Mouse (Mus musculus) forebrain, embryonic 12.5 days (tissue): ENCODE measurements around the gene Mvb12b. TPM values are rescaled to one million over a fixed set of nuclear protein-coding genes. Genes with fewer than 3 reads are reported as not detected.

Experiments
- ATAC-seq: fragments of 200-750 bp; cut with Nextera tagmentation; 2 replicates; pipeline ENCODE4 v1.8.0; 2017; ENCODE audit warnings: moderate TSS enrichment; ENCODE audit not compliant: low FRiP score
- H3K27ac ChIP-seq: fragments of 300-500 bp; sonication (generic); 2 replicates; pipeline ENCODE4 v1.5.1; 2016; ENCODE audit warnings: mild to moderate bottlenecking
- H3K27me3 ChIP-seq: fragments of 300-500 bp; sonication (generic); 2 replicates; pipeline ENCODE4 v1.6.1; 2016; ENCODE audit warnings: mild to moderate bottlenecking
- H3K36me3 ChIP-seq: fragments of 300-500 bp; sonication (generic); replicated peaks from 2 replicates; pipeline ENCODE4 v1.6.1; 2016; ENCODE audit warnings: mild to moderate bottlenecking
- H3K4me1 ChIP-seq: fragments of 300-500 bp; sonication (generic); 2 replicates; pipeline ENCODE4 v1.6.1; 2016
- H3K4me2 ChIP-seq: fragments of 300-500 bp; sonication (generic); 2 replicates; pipeline ENCODE4 v1.6.1; 2016; ENCODE audit warnings: mild to moderate bottlenecking, moderate library complexity
- H3K4me3 ChIP-seq: fragments of 300-500 bp; sonication (generic); replicated peaks from 2 replicates; pipeline ENCODE4 v1.5.1; 2016; ENCODE audit warnings: mild to moderate bottlenecking
- H3K9ac ChIP-seq: fragments of 300-500 bp; sonication (generic); 2 replicates; pipeline ENCODE4 v1.6.1; 2016; ENCODE audit warnings: mild to moderate bottlenecking
- H3K9me3 ChIP-seq: fragments of 300-500 bp; sonication (generic); 2 replicates; pipeline ENCODE4 v1.6.1; 2016
- WGBS: fragments of 180-500 bp; shearing (Covaris S2); methylation state at CpG from one replicate; pipeline ENCODE4 v1.1.7; 2016; 5-methylcytosine and 5-hydroxymethylcytosine counted together
- polyA plus RNA-seq: library from polyadenylated mRNA; unstranded; fragments of >200 nt; fragmentation: Nextera tagmentation; extraction: Ambion mirVana; gene quantifications from 2 replicates; pipeline ENCODE4 v1.2.1, GENCODE M21; 2016

Mvb12b gene
- polyA plus RNA-seq, 1 experiment from 2014 or later: 51.5 TPM

DNA sequence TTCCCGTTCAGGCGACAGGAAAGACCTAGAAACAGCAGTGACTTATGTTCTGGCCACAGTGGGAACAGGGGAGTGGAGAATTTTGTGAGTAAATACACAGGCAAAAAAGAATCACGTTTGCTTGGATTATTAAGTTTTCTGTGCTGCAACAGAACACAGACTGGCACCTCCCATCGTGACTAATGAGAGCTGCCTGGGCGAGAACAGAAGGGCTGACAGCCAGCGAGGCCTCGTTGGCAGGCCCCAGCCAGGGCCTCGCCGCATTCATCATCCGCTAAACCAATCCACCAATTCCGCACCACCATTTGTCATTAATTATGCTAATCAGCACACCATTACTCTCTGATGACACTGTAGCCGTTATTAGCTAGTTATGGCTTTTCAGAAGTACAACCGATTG is 102.2 kb downstream of the Mvb12b start:
- peaks cover 75% of the 10 kb centered on the region for H3K4me1 ChIP-seq
- no peaks in the 10 kb centered on the region for H3K9me3 ChIP-seq
- no peak overlapping the region for H3K9ac ChIP-seq
- peak overlapping the region; percentile 93 for H3K27ac ChIP-seq
- ATAC-seq: peak; percentile 81
- no peak overlapping the region for H3K4me3 ChIP-seq
- WGBS: 18% methylated on average over 13 of the region's 13 CpGs
- peaks cover 19% of the 10 kb centered on the region for H3K27me3 ChIP-seq
- peak overlapping the region; percentile 19; the same call in 1 of the 2 replicates for H3K4me2 ChIP-seq
- 0 out of 2 replicates have a peak, but pooled peaks cover 4% of the 10 kb centered on the region for H3K36me3 ChIP-seq

GRCm38 (mm10) chr2:33784721-33785120 is 103.0 kb downstream of the Mvb12b start:
- Histone ChIP-seq H3K4me1 (peaks cover 67% of the 10 kb centered on the region), H3K4me2 (no peak overlapping the region), H3K9ac (no peak overlapping the region), H3K27ac (peak overlapping the region; percentile 37), H3K9me3 (no peaks in the 10 kb centered on the region), H3K27me3 (peaks cover 18% of the 10 kb centered on the region), H3K4me3 (no peak overlapping the region), H3K36me3 (peaks cover 5% of the 10 kb centered on the region)
- no peak for ATAC-seq
- WGBS: 38% methylated on average over 1 of the region's 1 CpGs

GRCm38 (mm10) chr2:33783419-33783818 is 104.3 kb downstream of the Mvb12b start:
- no peak overlapping the region for H3K4me3 ChIP-seq
- H3K9me3 ChIP-seq: peaks cover 8% of the 10 kb centered on the region
- no peak overlapping the region for H3K4me2 ChIP-seq
- H3K9ac ChIP-seq: no peak overlapping the region
- H3K27ac ChIP-seq: peak overlapping the region; percentile 37; the same call in 1 of the 2 replicates
- peaks cover 57% of the 10 kb centered on the region for H3K4me1 ChIP-seq
- peaks cover 18% of the 10 kb centered on the region for H3K36me3 ChIP-seq
- H3K27me3 ChIP-seq: peaks cover 18% of the 10 kb centered on the region
- WGBS: 82% methylated on average over 7 of the region's 7 CpGs
- no peak for ATAC-seq

GRCm38 (mm10) chr2:33781655-33782400 is 105.9 kb downstream of the Mvb12b start:
- 50% methylated on average over 11 of the region's 11 CpGs for WGBS
- Histone ChIP-seq H3K4me3 (no peak overlapping the region), H3K4me1 (peaks cover 44% of the 10 kb centered on the region), H3K36me3 (peaks cover 34% of the 10 kb centered on the region), H3K9ac (no peak overlapping the region), H3K4me2 (no peak overlapping the region), H3K9me3 (peaks cover 20% of the 10 kb centered on the region), H3K27ac (peak overlapping the region; percentile 50), H3K27me3 (peaks cover 9% of the 10 kb centered on the region; the same call in 1 of the 2 replicates)
- ATAC-seq: no peak

- Histone ChIP-seq H3K27me3 (0 out of 2 replicates have a peak, but pooled peaks cover 3% of the 10 kb centered on the region), H3K9me3 (peaks cover 20% of the 10 kb centered on the region), H3K27ac (no peak overlapping the region), H3K9ac (no peak overlapping the region), H3K4me2 (no peak overlapping the region), H3K4me3 (no peak overlapping the region), H3K4me1 (peaks cover 28% of the 10 kb centered on the region), H3K36me3 (peaks cover 35% of the 10 kb centered on the region)
- no peak for ATAC-seq
- WGBS: 94% methylated on average over 4 of the region's 4 CpGs
Observed at GRCm38 (mm10) chr2:33778466-33778865, 109.3 kb downstream of the Mvb12b start.

DNA sequence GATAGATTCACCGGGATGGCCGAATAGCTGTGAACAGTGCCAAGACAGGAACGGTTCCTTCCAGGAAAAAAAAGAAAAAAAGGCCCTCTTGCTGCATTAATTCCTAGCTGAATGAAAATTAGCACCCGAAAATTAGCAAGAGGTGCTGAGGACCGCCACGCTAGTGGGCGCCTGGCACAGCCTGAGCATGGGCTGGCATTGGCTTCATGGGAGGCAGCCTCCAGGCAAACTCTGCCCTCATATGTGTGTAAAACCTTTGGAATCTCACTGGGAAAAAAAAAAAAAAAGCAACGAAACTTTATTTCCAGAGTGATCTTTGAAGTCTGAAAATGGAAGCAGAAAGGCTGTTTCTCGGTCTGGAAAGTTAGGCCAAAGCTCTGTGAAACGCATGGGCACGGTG is 110.7 kb downstream of the Mvb12b start:
- Histone ChIP-seq H3K9ac (no peak overlapping the region), H3K4me1 (peaks cover 35% of the 10 kb centered on the region), H3K4me2 (no peak overlapping the region), H3K27me3 (no peaks in the 10 kb centered on the region), H3K36me3 (peaks cover 31% of the 10 kb centered on the region), H3K9me3 (peaks cover 20% of the 10 kb centered on the region), H3K4me3 (no peak overlapping the region), H3K27ac (no peak overlapping the region)
- ATAC-seq: no peak
- WGBS: 97% methylated on average over 11 of the region's 11 CpGs

DNA sequence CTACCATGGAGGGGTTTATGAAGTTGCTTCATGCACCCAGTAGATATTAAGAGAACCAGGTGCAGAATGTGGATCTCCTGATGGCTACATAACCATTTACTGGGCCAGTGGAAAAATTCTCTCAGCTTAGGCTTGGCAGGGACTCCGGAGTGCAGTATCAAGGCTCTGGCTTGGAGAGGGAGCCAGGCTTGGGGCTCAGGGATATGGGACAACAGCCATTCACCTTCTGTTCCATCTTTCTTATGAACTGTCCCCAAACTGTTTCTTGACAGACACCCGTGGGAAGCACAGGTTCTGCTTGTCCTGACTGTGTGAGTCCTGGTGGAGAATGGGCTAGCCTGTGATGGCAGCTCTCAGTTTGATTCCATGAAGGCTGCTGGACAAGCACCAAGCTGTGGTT is 112.9 kb downstream of the Mvb12b start:
- Histone ChIP-seq H3K9me3 (peaks cover 20% of the 10 kb centered on the region), H3K27ac (no peak overlapping the region; the same call in 1 of the 2 replicates), H3K4me1 (peaks cover 35% of the 10 kb centered on the region), H3K36me3 (peaks cover 31% of the 10 kb centered on the region), H3K9ac (no peak overlapping the region), H3K4me2 (no peak overlapping the region), H3K27me3 (no peaks in the 10 kb centered on the region), H3K4me3 (no peak overlapping the region)
- ATAC-seq: no peak
- WGBS: 87% methylated on average over 2 of the region's 2 CpGs

DNA sequence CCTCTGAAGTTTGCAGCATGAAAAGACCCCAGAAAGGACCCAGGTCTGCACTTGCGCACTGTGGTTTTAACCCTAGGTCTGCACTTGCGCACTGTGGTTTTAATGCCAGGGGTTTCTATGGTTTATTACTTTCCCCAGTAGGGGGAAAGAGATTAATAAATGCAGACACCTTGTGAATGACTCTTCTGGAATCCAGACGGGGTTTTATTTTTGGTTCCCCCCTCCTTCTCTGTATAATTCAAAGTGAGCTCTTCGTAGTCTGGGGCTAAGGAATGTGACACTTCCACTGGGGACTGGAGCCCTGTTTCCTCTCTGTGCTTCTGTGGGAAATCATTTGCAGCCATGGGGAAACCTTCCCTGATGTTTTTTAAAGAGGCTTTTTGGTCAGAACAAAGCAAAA is 113.6 kb downstream of the Mvb12b start:
- peaks cover 35% of the 10 kb centered on the region for H3K4me1 ChIP-seq
- H3K9me3 ChIP-seq: peaks cover 19% of the 10 kb centered on the region
- ATAC-seq: no peak
- no peaks in the 10 kb centered on the region for H3K27me3 ChIP-seq
- 67% methylated on average over 4 of the region's 4 CpGs for WGBS
- no peak overlapping the region for H3K4me3 ChIP-seq
- H3K4me2 ChIP-seq: no peak overlapping the region
- H3K9ac ChIP-seq: no peak overlapping the region
- peaks cover 24% of the 10 kb centered on the region for H3K36me3 ChIP-seq
- H3K27ac ChIP-seq: peak overlapping the region; percentile 32; the same call in 1 of the 2 replicates

GRCm38 (mm10) chr2:33772439-33772838 is 115.3 kb downstream of the Mvb12b start:
- no peak overlapping the region for H3K9ac ChIP-seq
- 64% methylated on average over 9 of the region's 9 CpGs for WGBS
- ATAC-seq: 0 out of 2 replicates have a peak, but pooled peaks have one; percentile 40

DNA sequence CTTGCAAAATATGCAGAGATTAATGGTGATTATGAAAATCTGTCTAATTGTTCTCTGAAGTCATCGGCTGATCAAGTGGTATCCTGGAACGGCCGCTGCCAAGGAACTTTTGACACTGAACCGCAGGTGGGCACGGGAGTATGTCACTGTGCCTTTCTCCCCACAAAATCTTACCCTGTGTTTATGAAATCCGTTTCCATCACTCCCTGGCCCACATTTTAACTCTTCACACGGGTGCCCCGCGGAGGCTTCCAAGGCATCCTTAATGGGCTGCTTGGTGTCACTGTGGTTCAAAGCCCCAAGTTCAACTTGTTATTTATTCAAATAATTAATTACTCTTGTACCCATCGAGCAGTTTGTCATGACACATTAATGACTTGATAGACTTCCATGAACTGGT is 116.4 kb downstream of the Mvb12b start:
- no peak overlapping the region for H3K27ac ChIP-seq
- H3K9me3 ChIP-seq: no peaks in the 10 kb centered on the region
- no peaks in the 10 kb centered on the region for H3K27me3 ChIP-seq
- ATAC-seq: no peak
- H3K4me1 ChIP-seq: peaks cover 35% of the 10 kb centered on the region
- H3K4me2 ChIP-seq: no peak overlapping the region
- no peak overlapping the region for H3K4me3 ChIP-seq
- no peaks in the 10 kb centered on the region for H3K36me3 ChIP-seq
- H3K9ac ChIP-seq: no peak overlapping the region
- WGBS: 56% methylated on average over 10 of the region's 10 CpGs

More at GRCm38 (mm10) chr2:33772439-33772838, 115.3 kb downstream of the Mvb12b start:
- Histone ChIP-seq H3K4me3 (no peak overlapping the region), H3K4me1 (peaks cover 35% of the 10 kb centered on the region), H3K27me3 (no peaks in the 10 kb centered on the region), H3K36me3 (peaks cover 7% of the 10 kb centered on the region), H3K4me2 (no peak overlapping the region), H3K9me3 (peaks cover 2% of the 10 kb centered on the region), H3K27ac (peak overlapping the region; percentile 69)

GRCm38 (mm10) chr2:33770526-33771130 is 117.1 kb downstream of the Mvb12b start:
- Histone ChIP-seq H3K36me3 (no peaks in the 10 kb centered on the region), H3K27me3 (no peaks in the 10 kb centered on the region), H3K27ac (no peak overlapping the region), H3K4me1 (peaks cover 35% of the 10 kb centered on the region), H3K9me3 (no peaks in the 10 kb centered on the region), H3K4me2 (no peak overlapping the region), H3K9ac (no peak overlapping the region), H3K4me3 (no peak overlapping the region)
- no peak for ATAC-seq
- WGBS: 90% methylated on average over 4 of the region's 4 CpGs

DNA sequence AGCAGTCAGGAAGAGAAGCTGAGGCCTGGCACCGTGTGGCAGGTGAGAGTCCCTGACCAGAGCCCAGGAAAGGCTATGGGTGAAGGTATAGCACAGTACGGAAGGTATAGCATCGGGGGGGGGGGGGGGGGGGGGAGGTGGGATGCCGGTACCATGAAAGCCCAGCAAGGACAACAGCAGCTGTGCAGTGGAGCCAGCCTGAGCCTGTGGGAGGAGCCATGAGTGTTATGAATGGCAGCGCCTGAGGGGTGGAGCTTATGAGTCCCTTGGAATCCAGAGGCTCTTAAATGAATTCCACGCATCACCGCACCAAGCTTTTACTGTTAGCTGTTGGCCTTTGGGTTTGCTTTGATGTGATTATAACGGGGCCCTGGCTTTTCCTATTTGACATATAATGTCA is 123.3 kb downstream of the Mvb12b start:
- Histone ChIP-seq H3K4me3 (no peak overlapping the region), H3K27me3 (peaks cover 9% of the 10 kb centered on the region), H3K9ac (no peak overlapping the region), H3K36me3 (peaks cover 9% of the 10 kb centered on the region; the same call in 1 of the 2 replicates), H3K9me3 (no peaks in the 10 kb centered on the region), H3K27ac (0 out of 2 replicates have a peak overlapping the region, but pooled peaks have one; percentile 19), H3K4me1 (peaks cover 21% of the 10 kb centered on the region), H3K4me2 (no peak overlapping the region)
- ATAC-seq: peak; percentile 45
- 22% methylated on average over 5 of the region's 8 CpGs for WGBS
